Mouse (Mus musculus) right cerebral cortex, postnatal 4 days (tissue): ENCODE results near the gene Zfp981.
"Not testable (repeated sequence)": the region's sequence is repeated elsewhere in the genome, so short reads cannot be mapped to it uniquely, and the experiment has no call there.

ENCODE experiments used
- DNase-seq: peaks from one replicate; pipeline ENCODE4 v3.0.0-alpha.2; 2022

The Zfp981 gene

GRCm38 (mm10) chr4:146486753-146487152 is 15.1 kb upstream of the Zfp981 start:
- DNase-seq, result not testable (repeated sequence)

GRCm38 (mm10) chr4:146489196-146489595 is 12.6 kb upstream of the Zfp981 start:
- DNase-seq, result not testable (repeated sequence)

GRCm38 (mm10) chr4:146491993-146492392 is 9.8 kb upstream of the Zfp981 start:
- not testable (repeated sequence) for DNase-seq

- DNase-seq, result no peak
Observed at GRCm38 (mm10) chr4:146492439-146492838, 9.4 kb upstream of the Zfp981 start.

- DNase-seq, result no peak
Observed at GRCm38 (mm10) chr4:146492851-146493250, 9.0 kb upstream of the Zfp981 start.

GRCm38 (mm10) chr4:146493319-146493907 is 8.4 kb upstream of the Zfp981 start:
- not testable (repeated sequence) for DNase-seq

GRCm38 (mm10) chr4:146494980-146495379 is 6.8 kb upstream of the Zfp981 start:
- no peak for DNase-seq

GRCm38 (mm10) chr4:146497695-146498275 is 4.0 kb upstream of the Zfp981 start:
- not testable (repeated sequence) for DNase-seq

- DNase-seq, result not testable (repeated sequence)
Observed at GRCm38 (mm10) chr4:146509029-146509428, 7.2 kb downstream of the Zfp981 start.

- not testable (repeated sequence) for DNase-seq
Observed at GRCm38 (mm10) chr4:146511871-146512270, 10.0 kb downstream of the Zfp981 start.

GRCm38 (mm10) chr4:146516474-146516873 is 14.6 kb downstream of the Zfp981 start:
- no peak for DNase-seq

GRCm38 (mm10) chr4:146517150-146517549 is 15.3 kb downstream of the Zfp981 start:
- not testable (repeated sequence) for DNase-seq

- no peak for DNase-seq
Observed at GRCm38 (mm10) chr4:146520723-146521122, 18.9 kb downstream of the Zfp981 start.

GRCm38 (mm10) chr4:146534574-146534973 is 32.7 kb downstream of the Zfp981 start:
- no peak for DNase-seq

- DNase-seq, result no peak
Observed at GRCm38 (mm10) chr4:146535883-146536282, 34.1 kb downstream of the Zfp981 start.

- DNase-seq, result not testable (repeated sequence)
Observed at GRCm38 (mm10) chr4:146579905-146580873, 78.4 kb downstream of the Zfp981 start.
